Mouse (Mus musculus) embryonic facial prominence, embryonic 11.5 days (tissue): Measurements from ENCODE around the gene Tlcd2. TPM values are rescaled to one million over a fixed set of nuclear protein-coding genes. Genes with fewer than 3 reads are reported as not detected.
A peak's percentile ranks its signal among the peaks of the same experiment; 100 is the strongest.

ENCODE experiments used
- ATAC-seq: fragments of 200-750 bp; cut with Nextera tagmentation; replicated peaks from 2 replicates; pipeline ENCODE4 v1.8.0; 2017; ENCODE audit warnings: low read depth; ENCODE audit not compliant: insufficient number of reproducible peaks, low FRiP score, low TSS enrichment
- DNase-seq: peaks from one replicate; pipeline ENCODE4 v3.0.0-alpha.2; 2015; ENCODE audit warnings: low spot score
- H3K27ac ChIP-seq: fragments of 300-500 bp; sonication (generic); replicated peaks from 2 replicates; pipeline ENCODE4 v1.5.1; 2014; ENCODE audit warnings: mild to moderate bottlenecking, low read depth, low read length, control low read depth
- H3K27me3 ChIP-seq: fragments of 300-500 bp; sonication (generic); 2 replicates; pipeline ENCODE4 v1.6.1; 2014; ENCODE audit warnings: mild to moderate bottlenecking, low read length, moderate library complexity, mixed read lengths; ENCODE audit not compliant: control insufficient read depth, insufficient read depth
- H3K36me3 ChIP-seq: fragments of 300-500 bp; sonication (generic); replicated peaks from 2 replicates; pipeline ENCODE4 v1.6.1; 2014; ENCODE audit warnings: low read depth, mild to moderate bottlenecking, low read length, moderate library complexity, mixed read lengths; ENCODE audit not compliant: control insufficient read depth, insufficient read depth
- H3K4me1 ChIP-seq: fragments of 300-500 bp; sonication (generic); 2 replicates; pipeline ENCODE4 v1.6.1; 2014; ENCODE audit warnings: low read length, mixed read lengths; ENCODE audit not compliant: control insufficient read depth, insufficient read depth
- H3K4me2 ChIP-seq: fragments of 300-500 bp; sonication (generic); 2 replicates; pipeline ENCODE4 v1.6.1; 2014; ENCODE audit warnings: low read depth, mild to moderate bottlenecking, control low read depth, low read length, moderate library complexity
- H3K4me3 ChIP-seq: fragments of 300-500 bp; sonication (generic); 2 replicates; pipeline ENCODE4 v1.5.1; 2014; ENCODE audit warnings: low read depth, low read length, control low read depth
- H3K9ac ChIP-seq: fragments of 300-500 bp; sonication (generic); replicated peaks from 2 replicates; pipeline ENCODE4 v1.6.1; 2014; ENCODE audit warnings: mild to moderate bottlenecking, control low read depth, low read length
- H3K9me3 ChIP-seq: fragments of 300-500 bp; sonication (generic); replicated peaks from 2 replicates; pipeline ENCODE4 v1.6.1; 2016; ENCODE audit warnings: mild to moderate bottlenecking, low read length, inconsistent platforms, mixed read lengths; ENCODE audit not compliant: control insufficient read depth
- WGBS: fragments of 180-500 bp; shearing (Covaris S2); extraction: QIAGEN DNeasy Blood & Tissue Kit; methylation state at CpG from one replicate; pipeline ENCODE4 v1.1.7; 2014; 5-methylcytosine and 5-hydroxymethylcytosine counted together
- polyA plus RNA-seq: library from polyadenylated mRNA; unstranded; fragments of >200 nt; fragmentation: Nextera tagmentation; extraction: Ambion mirVana; gene quantifications from 2 replicates; pipeline ENCODE4 v1.2.1, GENCODE M21; 2014

Gene Tlcd2
- polyA plus RNA-seq, 1 experiment from 2014 or later = 15.4 TPM

- Histone ChIP-seq H3K9me3 (no peaks in the 10 kb centered on the region), H3K4me3 (no peak overlapping the region), H3K9ac (no peak overlapping the region), H3K36me3 (no peaks in the 10 kb centered on the region), H3K27ac (no peak overlapping the region), H3K27me3 (no peaks in the 10 kb centered on the region), H3K4me1 (peaks cover 11% of the 10 kb centered on the region; the same call in 1 of the 2 replicates), H3K4me2 (no peak overlapping the region)
- no peak for ATAC-seq
- peak; percentile 60 for DNase-seq
- WGBS = 18% methylated on average over 3 of the region's 3 CpGs
Observed at GRCm38 (mm10) chr11:75458169-75458568, 3.3 kb upstream of the Tlcd2 start.

GRCm38 (mm10) chr11:75458628-75459041 is 2.9 kb upstream of the Tlcd2 start:
- no peaks in the 10 kb centered on the region for H3K9me3 ChIP-seq
- H3K27me3 ChIP-seq = no peaks in the 10 kb centered on the region
- H3K9ac ChIP-seq = no peak overlapping the region
- DNase-seq = no peak
- no peaks in the 10 kb centered on the region for H3K36me3 ChIP-seq
- no peak overlapping the region for H3K27ac ChIP-seq
- H3K4me1 ChIP-seq = peaks cover 11% of the 10 kb centered on the region; the same call in 1 of the 2 replicates
- ATAC-seq = no peak
- no peak overlapping the region for H3K4me3 ChIP-seq
- 80% methylated on average over 8 of the region's 8 CpGs for WGBS
- H3K4me2 ChIP-seq = no peak overlapping the region

GRCm38 (mm10) chr11:75459141-75459711 is 2.3 kb upstream of the Tlcd2 start:
- 77% methylated on average over 5 of the region's 5 CpGs for WGBS
- no peak for ATAC-seq
- Histone ChIP-seq H3K9me3 (no peaks in the 10 kb centered on the region), H3K9ac (no peak overlapping the region; the same call in 1 of the 2 replicates), H3K4me1 (peaks cover 6% of the 10 kb centered on the region; the same call in 1 of the 2 replicates), H3K27ac (no peak overlapping the region), H3K4me3 (no peak overlapping the region), H3K36me3 (no peaks in the 10 kb centered on the region), H3K27me3 (no peaks in the 10 kb centered on the region), H3K4me2 (no peak overlapping the region)
- DNase-seq = no peak

GRCm38 (mm10) chr11:75459751-75460102 is 1.8 kb upstream of the Tlcd2 start:
- no peaks in the 10 kb centered on the region for H3K27me3 ChIP-seq
- no peaks in the 10 kb centered on the region for H3K9me3 ChIP-seq
- H3K9ac ChIP-seq = no peak overlapping the region; the same call in 1 of the 2 replicates
- peak overlapping the region; percentile 72 for H3K4me2 ChIP-seq
- 0 out of 2 replicates have a peak overlapping the region, but pooled peaks have one; percentile 41 for H3K4me3 ChIP-seq
- 28% methylated on average over 5 of the region's 5 CpGs for WGBS
- peak overlapping the region; percentile 78; the same call in 1 of the 2 replicates for H3K27ac ChIP-seq
- peaks cover 6% of the 10 kb centered on the region; the same call in 1 of the 2 replicates for H3K4me1 ChIP-seq
- no peaks in the 10 kb centered on the region for H3K36me3 ChIP-seq
- ATAC-seq = no peak
- no peak for DNase-seq

GRCm38 (mm10) chr11:75460103-75460843 is 1.2 kb upstream of the Tlcd2 start:
- Histone ChIP-seq H3K27ac (peak overlapping the region; percentile 78), H3K4me2 (peak overlapping the region; percentile 72), H3K36me3 (no peaks in the 10 kb centered on the region), H3K4me1 (peaks cover 6% of the 10 kb centered on the region; the same call in 1 of the 2 replicates), H3K27me3 (no peaks in the 10 kb centered on the region), H3K9me3 (no peaks in the 10 kb centered on the region), H3K4me3 (peak overlapping the region; percentile 41), H3K9ac (peak overlapping the region; percentile 59)
- ATAC-seq (no peak), DNase-seq (peak; percentile 93)
- WGBS = 2% methylated on average over 19 of the region's 19 CpGs

GRCm38 (mm10) chr11:75461743-75462252 is 283 bp downstream of the Tlcd2 start:
- ATAC-seq (peak; percentile 46), DNase-seq (no peak)
- under 1% methylated on average over 30 of the region's 30 CpGs for WGBS

GRCm38 (mm10) chr11:75462253-75462783 is 803 bp downstream of the Tlcd2 start:
- Histone ChIP-seq H3K9ac (peak overlapping the region; percentile 58), H3K4me2 (peak overlapping the region; percentile 95), H3K27me3 (no peaks in the 10 kb centered on the region), H3K9me3 (no peaks in the 10 kb centered on the region), H3K36me3 (no peaks in the 10 kb centered on the region), H3K4me3 (peak overlapping the region; percentile 63), H3K27ac (peak overlapping the region; percentile 44; the same call in 1 of the 2 replicates), H3K4me1 (peaks cover 6% of the 10 kb centered on the region; the same call in 1 of the 2 replicates)
- ATAC-seq (no peak), DNase-seq (peak; percentile 12)
- WGBS = 4% methylated on average over 16 of the region's 16 CpGs

More at GRCm38 (mm10) chr11:75461743-75462252, 283 bp downstream of the Tlcd2 start:
- H3K27ac ChIP-seq = 0 out of 2 replicates have a peak overlapping the region, but pooled peaks have one; percentile 44
- peaks cover 6% of the 10 kb centered on the region; the same call in 1 of the 2 replicates for H3K4me1 ChIP-seq
- H3K4me2 ChIP-seq = peak overlapping the region; percentile 95
- peak overlapping the region; percentile 63 for H3K4me3 ChIP-seq
- no peaks in the 10 kb centered on the region for H3K9me3 ChIP-seq
- no peaks in the 10 kb centered on the region for H3K36me3 ChIP-seq
- no peaks in the 10 kb centered on the region for H3K27me3 ChIP-seq
- H3K9ac ChIP-seq = peak overlapping the region; percentile 58
